Mouse (Mus musculus): Measurements from ENCODE around the gene Epc2.
A peak's percentile ranks its signal among the peaks of the same experiment; 100 is the strongest.
"Not testable (repeated sequence)": the region's sequence is repeated elsewhere in the genome, so short reads cannot be mapped to it uniquely, and the experiment has no call there.

The Epc2 gene

GRCm38 (mm10) chr2:49471641-49472355, 20.5 kb downstream of the Epc2 start:
- DNase-seq (ENCODE audit: low read depth) = no peak

- DNase-seq (ENCODE audit: low read depth) = no peak
Observed at GRCm38 (mm10) chr2:49472443-49472842, 21.2 kb downstream of the Epc2 start.

GRCm38 (mm10) chr2:49482146-49482545, 30.9 kb downstream of the Epc2 start:
- no peak for DNase-seq (ENCODE audit: low read depth)

DNA sequence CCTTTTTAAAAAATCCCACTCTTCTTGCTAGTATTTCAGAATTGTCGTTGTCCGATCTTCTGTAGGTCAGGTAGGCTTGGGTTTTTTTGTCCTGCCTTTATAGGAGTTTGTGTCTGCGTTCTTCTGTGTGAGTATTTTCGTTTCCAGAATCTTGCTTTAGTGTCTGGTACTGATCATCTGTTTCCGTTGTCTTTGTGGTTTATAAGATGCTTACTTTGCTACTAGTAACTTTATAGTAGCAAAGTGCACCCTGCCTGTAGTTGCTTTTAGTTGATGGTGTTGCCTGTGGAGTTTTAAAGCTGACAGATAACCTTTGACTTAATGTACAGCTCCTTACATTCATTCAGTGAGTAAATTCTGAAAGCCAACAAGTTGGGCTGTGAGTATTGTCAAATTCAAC, 32.1 kb downstream of the Epc2 start:
- no peak for DNase-seq (ENCODE audit: low read depth)

DNA sequence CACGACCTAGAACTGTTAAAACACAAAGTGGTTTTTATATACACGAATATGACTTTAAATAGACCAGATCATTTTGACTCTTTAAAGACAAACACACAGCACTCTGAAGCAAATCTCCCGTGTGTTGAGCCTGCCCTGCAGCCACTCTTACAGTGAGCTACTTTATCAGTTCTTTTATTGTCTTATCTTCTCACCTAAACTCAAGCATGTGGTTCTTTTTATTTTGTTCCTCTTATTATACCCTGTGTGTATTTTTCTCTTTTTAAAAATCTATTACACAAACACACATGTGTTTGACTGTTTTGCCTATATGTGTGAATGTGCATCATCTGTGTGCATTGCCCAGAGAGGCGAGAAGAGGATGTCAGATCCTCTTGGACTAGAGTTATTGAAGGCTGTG, 50.1 kb downstream of the Epc2 start:
- no peak for DNase-seq (ENCODE audit: low read depth)

DNA sequence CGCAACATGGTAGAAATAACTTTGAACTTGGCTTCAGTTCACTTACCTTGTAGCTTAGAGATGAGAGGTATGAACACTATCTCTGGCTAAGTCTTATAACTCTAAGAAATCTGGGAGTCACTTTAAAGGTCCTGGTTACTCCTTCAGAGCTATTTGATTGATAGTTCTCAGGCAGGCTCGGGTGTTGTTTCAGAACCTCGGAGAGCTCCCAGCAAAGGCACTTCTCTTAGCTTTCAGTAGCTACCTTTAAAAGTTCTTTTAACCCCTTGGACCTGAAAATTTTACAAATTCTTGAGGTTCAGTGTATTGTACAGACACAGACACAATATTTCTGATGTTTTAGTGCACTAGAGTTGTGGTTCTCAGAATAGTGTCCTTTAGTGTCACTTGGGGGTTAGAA, 52.3 kb downstream of the Epc2 start:
- DNase-seq (ENCODE audit: low read depth) = peak; percentile 16

- not testable (repeated sequence) for DNase-seq (ENCODE audit: low read depth)
Observed at GRCm38 (mm10) chr2:49505151-49505550, 53.9 kb downstream of the Epc2 start.

DNA sequence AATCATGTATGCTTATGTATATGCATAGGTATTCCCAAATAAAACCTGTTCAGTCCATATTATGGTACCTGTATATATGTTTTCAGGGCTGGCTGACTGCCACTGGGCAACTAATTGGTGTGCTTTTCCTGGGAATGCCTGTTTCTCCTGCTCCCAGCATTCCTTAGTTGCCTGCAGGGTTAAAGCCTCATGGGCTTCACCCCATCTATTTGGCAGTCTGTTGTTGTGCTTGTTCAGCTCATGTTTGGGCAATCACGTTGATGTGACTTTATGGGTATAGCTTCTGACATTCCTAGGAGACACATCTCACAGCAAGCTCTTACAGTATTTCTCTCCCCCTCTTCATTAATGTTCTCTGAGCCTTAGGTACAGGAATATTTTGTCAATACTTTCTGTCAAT, 59.5 kb downstream of the Epc2 start:
- DNase-seq (ENCODE audit: low read depth) = no peak

- DNase-seq (ENCODE audit: low read depth) = no peak
Observed at GRCm38 (mm10) chr2:49516011-49516410, 64.7 kb downstream of the Epc2 start.

DNA sequence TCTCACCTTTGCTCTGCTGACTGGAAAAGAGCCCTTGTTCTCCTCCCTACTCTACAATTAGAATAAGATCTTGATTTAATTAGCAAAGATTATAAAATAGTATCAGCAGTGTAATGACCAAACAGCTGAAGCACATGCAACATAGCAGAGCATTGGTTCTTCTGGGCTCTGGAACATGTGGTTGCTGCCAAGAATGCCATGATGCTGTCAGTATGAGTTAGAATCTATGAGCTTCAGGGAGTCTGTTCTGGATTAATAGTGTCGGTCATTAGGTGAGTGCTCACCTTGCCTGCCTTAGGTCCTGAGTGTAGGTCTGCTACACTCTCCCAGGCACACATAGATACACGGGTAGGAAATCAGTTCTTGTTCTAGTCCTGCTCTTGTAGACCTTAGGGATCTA, 69.1 kb downstream of the Epc2 start:
- no peak for DNase-seq (ENCODE audit: low read depth)

- no peak for DNase-seq (ENCODE audit: low read depth)
Observed at GRCm38 (mm10) chr2:49520989-49521388, 69.7 kb downstream of the Epc2 start.

GRCm38 (mm10) chr2:49521564-49521963, 70.3 kb downstream of the Epc2 start:
- DNase-seq (ENCODE audit: low read depth) = no peak

DNA sequence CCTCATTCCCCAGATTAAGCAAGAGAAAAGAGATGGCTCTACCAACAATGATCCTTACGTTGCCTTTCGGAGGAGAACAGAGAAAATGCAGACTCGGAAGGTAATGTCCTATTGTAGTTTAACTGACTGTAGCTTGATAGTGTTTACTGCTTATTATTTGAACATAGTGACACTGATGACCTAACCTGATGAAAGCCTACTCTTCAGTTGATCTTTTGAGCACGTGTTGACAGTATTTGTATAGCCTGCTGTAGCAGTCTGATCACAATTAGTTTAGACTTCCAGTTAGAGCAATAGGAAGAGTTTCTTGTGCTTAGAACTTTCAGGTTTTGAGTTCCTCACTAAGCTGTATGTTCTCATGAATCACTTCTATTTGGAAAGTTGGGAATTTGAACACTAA, 71.3 kb downstream of the Epc2 start:
- no peak for DNase-seq (ENCODE audit: low read depth)

GRCm38 (mm10) chr2:49537147-49537546, 85.9 kb downstream of the Epc2 start:
- no peak for DNase-seq (ENCODE audit: low read depth)

- no peak for DNase-seq (ENCODE audit: low read depth)
Observed at GRCm38 (mm10) chr2:49538056-49538455, 86.8 kb downstream of the Epc2 start.

DNA sequence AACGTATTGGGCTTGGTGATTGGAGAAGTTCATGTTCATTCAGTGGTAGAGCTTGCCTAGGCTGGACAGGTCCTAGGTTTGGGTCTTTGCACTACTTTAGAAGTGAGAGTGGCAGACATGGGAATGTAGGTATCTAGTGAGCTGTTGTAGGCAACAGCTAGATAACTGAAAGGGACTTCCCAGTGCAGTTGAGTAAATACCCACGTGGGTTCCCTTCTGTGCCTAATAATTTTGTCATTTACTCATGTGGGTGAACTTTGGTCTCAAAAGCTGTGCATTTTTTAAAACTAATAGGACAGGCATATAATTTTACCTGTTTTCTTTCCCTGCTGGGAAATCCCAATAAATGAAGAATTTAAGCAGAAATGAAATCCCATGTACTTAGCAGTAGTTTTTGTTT, 88.5 kb downstream of the Epc2 start:
- DNase-seq (ENCODE audit: low read depth) = no peak

DNA sequence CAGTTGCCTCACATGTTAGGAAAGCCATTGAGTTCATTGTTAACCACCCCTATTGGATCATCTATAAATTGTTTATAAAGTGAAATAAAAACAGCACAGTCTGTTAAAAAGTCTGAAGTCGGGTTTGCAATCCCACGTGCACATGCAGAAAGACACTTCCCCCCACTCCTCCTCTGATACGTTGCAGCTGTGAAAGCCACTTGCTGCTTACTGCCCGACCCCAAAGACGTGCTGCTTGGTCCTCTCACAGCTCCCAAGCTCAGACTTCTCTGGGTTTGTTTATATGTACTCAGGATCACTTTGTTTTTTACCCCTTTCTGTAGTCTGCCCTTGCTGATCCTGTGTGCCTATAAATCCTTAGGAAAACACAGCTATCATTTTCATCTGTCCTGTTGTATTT, 96.5 kb downstream of the Epc2 start:
- no peak for DNase-seq (ENCODE audit: low read depth)

DNA sequence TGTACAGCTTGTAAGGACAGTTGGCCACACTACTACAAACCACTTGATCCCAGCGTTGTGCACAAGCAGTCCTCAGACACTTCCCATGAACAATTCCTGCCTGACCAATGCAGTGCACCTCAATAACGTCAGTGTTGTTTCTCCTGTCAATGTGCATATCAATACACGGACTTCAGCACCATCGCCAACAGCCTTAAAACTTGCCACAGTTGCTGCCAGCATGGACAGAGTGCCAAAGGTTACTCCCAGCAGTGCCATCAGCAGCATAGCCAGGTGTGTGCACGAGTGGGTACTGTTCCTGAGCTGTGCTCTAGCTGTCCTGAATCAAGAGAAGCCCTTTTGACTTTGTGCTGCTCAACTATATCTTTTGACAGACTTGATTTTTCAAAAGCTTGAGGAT, 97.2 kb downstream of the Epc2 start:
- no peak for DNase-seq (ENCODE audit: low read depth)

- DNase-seq (ENCODE audit: low read depth) = no peak
Observed at GRCm38 (mm10) chr2:49553096-49553495, 101.8 kb downstream of the Epc2 start.

DNA sequence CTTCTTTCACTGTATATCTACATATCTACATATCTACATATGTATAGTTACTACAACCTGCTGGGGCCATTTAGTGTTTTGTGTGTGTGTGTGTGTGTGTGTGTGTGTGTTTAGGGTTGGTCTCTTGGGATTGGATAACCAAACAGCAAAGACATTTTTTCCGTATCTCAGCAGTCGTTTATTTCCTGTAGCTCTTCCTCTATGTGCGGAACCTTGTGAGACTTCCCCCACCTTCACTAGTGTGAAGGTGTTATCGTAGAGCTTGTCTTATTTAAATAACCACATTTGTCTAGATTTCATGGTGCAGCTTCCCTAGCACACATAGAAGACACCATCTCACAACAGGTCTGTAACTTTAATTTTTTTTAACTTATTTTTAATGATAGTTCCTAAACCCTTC, 106.1 kb downstream of the Epc2 start:
- DNase-seq (ENCODE audit: low read depth) = no peak

DNA sequence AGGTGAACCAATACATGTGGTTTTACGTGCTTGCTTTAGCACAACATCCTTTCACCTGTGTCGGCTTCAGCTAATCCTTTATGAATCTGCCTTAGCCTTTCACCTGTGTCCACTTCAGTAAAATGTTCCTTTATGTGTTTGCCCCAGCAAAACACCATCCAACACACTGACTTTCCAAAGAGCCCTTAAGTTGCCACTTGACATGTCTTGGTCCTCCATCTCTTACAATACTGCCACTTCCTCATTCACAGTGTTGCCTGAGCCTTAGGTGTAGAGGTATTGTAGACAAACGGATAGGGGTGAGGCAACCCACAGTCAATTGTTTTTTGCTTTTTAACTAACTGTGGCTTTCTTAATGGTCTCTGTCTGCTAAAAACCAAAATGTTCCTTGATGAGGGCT, 107.1 kb downstream of the Epc2 start:
- no peak for DNase-seq (ENCODE audit: low read depth)

GRCm38 (mm10) chr2:49562688-49563350, 111.5 kb downstream of the Epc2 start:
- DNase-seq (ENCODE audit: low read depth) = no peak

DNA sequence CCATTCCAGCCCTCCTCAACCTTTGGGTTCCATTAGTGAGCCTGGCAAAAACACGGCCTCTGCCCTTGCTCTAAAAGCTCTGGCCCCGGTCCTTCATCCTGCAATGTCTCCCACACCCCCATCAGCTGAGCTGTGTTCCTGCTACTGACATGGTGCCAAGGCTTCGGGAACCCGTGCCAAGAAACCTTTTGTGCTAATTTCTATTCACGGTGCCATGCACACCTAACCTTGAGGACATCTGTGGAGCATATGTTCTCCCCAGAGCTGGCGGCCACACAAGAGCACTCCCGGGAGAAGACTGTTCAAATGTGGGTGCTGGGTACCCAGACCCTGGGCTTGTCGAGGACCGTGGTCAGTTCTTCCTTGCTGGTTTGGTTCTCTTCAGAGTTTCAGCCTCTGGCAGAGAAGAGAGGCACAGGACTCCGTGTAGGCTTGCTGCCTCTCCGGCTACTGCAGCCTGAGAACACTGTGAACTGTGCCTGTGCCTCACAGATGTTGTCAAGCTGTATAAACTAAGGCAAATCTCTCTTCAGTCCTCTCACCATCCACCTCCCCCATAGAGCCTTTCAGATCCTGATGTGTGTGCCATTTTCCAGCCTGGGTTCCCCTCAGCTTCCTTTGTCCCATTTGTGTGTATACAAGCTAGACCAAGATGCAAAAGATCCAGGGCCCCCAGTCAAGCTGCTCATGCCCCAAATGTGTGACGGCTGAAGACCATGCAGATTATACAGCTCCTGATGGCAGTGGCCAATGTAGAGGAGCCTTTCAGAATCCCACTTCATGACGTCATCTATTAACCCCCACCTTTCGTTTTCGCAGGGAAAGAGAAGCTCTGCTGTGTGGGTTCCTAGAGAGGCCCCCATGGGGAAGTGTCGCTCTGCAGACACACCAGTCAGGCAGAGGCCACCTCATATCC, 118.8 kb downstream of the Epc2 start:
- DNase-seq (ENCODE audit: low read depth) = no peak
